Mouse (Mus musculus): Measurements from ENCODE around the gene Tgif2lx2. TPM values are rescaled to one million over a fixed set of nuclear protein-coding genes. Genes with fewer than 3 reads are reported as not detected.
"Not testable (repeated sequence)": the region's sequence is repeated elsewhere in the genome, so short reads cannot be mapped to it uniquely, and the experiment has no call there.

The Tgif2lx2 gene
- total RNA-seq (2021) = not detected
- long read RNA-seq, experiment 1 = 0 reads
- long read RNA-seq, experiment 2 = 0 reads

DNA sequence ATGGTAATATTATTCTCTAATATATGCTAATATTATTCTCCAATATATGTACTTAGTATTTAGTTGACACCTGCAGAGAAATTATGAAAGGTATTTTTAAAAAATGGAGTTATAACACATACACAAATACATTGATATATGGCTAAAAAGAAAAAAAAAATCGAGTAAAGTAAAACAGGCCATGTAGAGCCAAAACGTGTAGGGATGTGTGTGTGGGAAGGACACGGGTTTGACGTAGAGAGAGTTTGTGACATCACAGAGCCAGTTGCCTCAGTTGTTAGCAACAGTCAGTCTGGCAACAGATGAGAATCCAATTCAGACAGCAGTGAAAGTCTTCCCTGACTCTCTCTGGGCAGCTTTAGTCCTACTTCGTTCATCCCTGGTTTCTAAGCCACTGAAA is at the start of gene Tgif2lx2:
Gene Tgif2lx2 (plus strand): TSS at position 301 of the 400 bp plus-strand sequence.
- DNase-seq = not testable (repeated sequence)

Other genes with a start within 250 kb of the Tgif2lx2 start
- gene Tgif2lx1, start 53.5 kb downstream of the Tgif2lx2 start, total RNA-seq (2021) = not detected

All from heart, adult 18-20 months (tissue).